Mouse (Mus musculus) liver (tissue): Measurements from ENCODE around the gene Ttll10.
A peak's percentile ranks its signal among the peaks of the same experiment; 100 is the strongest.

ENCODE experiments used
- DNase-seq: peaks from one replicate; pipeline ENCODE4 v3.0.0-alpha.2; 2020; ENCODE audit warnings: mixed read lengths

Gene Ttll10

GRCm38 (mm10) chr4:156065156-156065894 is 6.1 kb upstream of the Ttll10 start:
- no peak for DNase-seq

- DNase-seq: no peak
Observed at GRCm38 (mm10) chr4:156064510-156064897, 5.3 kb upstream of the Ttll10 start.

DNA sequence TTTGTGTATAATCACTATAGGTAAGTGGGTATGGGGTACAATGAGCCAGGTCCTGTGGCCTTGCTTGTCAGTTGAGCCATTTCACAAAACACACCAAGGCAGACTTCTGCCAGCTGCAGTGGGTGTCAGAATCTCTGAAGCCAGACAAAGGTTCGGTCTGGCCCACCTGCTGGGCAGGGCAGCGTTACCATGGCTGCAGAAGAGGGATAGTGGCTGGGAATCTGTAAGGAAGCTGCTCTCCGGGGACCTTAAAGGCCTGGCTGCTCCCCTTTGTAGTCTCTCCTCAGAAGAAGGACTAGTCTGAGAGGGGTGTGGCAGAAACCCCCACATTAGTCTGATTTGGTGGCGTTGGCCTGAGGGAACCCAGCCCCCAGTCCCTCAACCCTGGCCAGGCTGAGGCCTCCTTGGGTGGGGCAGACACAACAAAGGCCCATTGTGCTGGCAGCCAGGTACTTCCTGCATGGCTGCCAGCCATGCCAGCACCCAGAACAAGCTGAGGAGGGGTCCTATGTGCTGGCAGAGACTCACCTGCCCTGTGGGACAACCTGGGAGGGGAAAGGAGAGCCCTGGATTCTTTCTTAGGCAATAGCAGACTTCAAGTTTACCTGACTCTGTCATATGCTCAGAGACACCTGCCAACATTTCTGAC is 4.8 kb upstream of the Ttll10 start:
- no peak for DNase-seq

GRCm38 (mm10) chr4:156059713-156060112 is 499 bp upstream of the Ttll10 start:
- no peak for DNase-seq

GRCm38 (mm10) chr4:156058826-156059225 is 388 bp downstream of the Ttll10 start:
- DNase-seq: no peak

DNA sequence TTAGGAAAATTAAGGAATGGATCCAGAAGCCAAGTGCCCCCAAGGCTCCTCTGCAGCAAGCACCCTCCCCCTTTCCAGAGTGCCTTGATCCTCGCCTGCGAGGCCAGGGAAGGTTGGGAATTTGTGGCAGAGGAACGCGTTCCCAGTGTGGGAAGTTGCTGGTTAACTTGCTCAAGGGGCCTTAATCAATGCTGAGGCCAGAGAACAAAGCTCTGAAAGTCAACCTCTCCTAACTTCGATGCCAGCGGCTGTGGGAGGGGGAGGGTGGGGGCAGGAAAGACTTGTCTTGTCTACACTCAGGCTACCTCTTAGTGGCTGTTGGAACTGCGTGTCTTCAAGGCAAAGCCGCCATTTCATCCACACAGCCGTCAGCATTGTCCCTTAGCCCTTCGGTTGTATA is 1.5 kb downstream of the Ttll10 start:
- DNase-seq: no peak

DNA sequence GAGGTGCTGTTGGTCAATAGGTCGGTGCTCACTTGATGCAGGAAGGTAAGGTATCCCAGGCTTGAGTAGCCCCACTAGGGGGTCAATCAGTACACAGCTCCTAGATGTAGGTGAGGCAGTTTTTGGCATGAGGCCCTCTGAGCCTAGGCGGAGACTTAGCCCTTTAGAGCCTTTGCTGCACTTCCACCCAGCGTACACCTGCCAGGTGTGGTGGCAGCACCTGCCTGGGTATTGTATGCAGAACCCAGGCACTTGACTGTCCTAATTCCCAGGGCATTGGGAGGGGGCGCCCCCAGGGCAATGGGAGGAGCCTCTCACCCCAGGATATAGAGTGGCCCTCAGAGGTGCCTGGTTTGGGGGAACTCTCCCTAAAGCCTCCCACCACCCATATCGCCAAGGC is 4.0 kb downstream of the Ttll10 start:
- DNase-seq: no peak

- peak; percentile 2 for DNase-seq
Observed at GRCm38 (mm10) chr4:156054606-156055005, 4.6 kb downstream of the Ttll10 start.

DNA sequence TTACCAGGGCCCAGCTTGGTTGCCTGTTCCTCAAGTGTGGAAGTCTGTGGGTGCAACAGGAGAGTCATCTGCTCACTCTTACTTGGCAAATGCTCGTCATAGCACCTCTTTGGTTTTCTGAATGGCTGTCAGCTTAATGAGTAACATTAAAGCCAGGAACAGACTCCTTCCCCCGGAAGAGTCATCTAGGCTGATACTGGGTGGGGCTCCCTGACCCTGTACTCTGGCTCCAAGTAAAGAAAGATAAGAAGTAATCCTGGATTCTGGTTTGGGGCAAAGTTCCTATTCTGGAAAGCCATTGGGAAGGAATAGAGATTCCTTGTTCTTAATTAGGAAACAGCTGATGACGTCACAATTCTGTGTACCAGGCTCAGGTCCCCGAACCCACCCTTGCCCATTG is 5.1 kb downstream of the Ttll10 start:
- no peak for DNase-seq

GRCm38 (mm10) chr4:156053113-156053512 is 6.1 kb downstream of the Ttll10 start:
- no peak for DNase-seq

GRCm38 (mm10) chr4:156050391-156050980 is 8.7 kb downstream of the Ttll10 start:
- no peak for DNase-seq

- no peak for DNase-seq
Observed at GRCm38 (mm10) chr4:156049779-156050178, 9.4 kb downstream of the Ttll10 start.

DNA sequence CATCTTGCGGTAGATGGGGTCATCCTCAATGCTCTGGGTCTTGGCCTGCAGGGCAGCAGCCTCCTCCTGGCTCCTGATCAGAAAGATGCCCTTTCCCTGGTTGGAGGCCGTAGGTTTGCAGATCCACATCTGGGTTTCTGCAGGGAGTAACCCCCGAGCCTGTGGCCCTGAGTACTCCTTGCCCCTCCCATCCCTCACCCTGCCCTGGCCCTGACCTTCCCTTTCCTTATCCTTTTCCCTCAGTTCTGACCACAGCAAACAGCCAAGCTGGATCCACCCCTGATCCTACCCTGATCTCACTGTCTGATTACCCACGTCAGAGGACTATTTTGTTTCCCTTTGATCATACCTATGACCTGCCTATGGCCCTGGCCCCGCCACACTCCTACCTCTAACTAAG is 14.5 kb downstream of the Ttll10 start:
- no peak for DNase-seq

- DNase-seq: no peak
Observed at GRCm38 (mm10) chr4:156034901-156035300, 24.3 kb downstream of the Ttll10 start.

DNA sequence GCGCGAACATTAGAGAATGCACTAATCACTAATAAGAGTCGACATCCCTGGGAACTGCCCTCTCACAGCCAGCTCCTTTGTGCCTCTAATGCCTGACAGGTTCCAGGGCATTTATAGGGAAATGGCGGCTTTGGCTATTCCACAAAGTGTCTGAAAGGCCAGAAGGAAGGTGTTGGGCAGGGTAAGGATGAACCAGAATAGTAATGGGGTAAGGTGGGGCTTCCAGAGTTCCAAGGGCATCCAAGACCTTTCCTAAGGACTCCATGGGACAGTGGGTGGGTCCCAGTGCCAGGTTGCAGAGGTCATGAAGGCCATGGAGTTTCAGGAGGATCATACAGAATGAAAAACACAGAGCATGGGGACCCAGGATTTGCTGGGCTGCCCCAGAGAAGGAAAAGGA is 24.9 kb downstream of the Ttll10 start:
- DNase-seq: no peak

- peak; percentile 47 for DNase-seq
Observed at GRCm38 (mm10) chr4:156033476-156034119, 25.6 kb downstream of the Ttll10 start.

DNA sequence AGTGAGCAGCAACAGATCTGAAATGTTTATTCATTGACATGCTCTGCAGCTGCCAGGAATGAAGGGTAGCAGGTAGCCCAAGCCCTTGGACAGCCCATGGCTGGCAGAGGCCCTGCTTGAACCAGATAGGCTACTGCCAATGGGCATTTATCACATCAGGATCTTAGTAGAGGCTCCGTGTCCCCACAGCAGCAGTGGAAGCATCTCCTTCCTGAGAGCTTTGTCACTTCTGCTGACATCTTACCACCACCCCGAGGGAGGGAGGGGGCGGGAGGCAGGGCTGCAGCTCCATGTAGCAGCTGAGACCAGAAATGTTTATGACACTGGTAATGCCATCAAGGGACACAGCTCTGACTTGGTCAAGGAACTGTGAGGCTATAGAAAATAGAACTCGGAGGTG is 26.4 kb downstream of the Ttll10 start:
- DNase-seq: no peak

GRCm38 (mm10) chr4:156031593-156032391 is 27.4 kb downstream of the Ttll10 start:
- DNase-seq: peak; percentile 67

DNA sequence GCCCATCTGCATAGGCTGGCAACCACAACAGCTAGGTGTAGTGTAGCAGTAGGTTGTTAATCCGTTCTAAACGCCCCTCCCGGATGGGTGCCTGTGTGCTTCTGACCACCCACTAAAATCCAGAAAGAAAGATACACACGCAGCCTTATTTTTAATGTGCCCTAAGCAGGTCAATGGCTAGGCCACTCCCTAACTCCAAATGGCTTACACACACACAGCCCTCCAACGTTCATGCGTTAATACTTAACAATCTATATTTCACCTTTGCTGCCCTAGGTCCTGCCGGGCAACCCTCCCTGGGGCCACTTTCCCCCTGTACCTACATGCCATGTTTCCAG is 28.0 kb downstream of the Ttll10 start:
- no peak for DNase-seq

DNA sequence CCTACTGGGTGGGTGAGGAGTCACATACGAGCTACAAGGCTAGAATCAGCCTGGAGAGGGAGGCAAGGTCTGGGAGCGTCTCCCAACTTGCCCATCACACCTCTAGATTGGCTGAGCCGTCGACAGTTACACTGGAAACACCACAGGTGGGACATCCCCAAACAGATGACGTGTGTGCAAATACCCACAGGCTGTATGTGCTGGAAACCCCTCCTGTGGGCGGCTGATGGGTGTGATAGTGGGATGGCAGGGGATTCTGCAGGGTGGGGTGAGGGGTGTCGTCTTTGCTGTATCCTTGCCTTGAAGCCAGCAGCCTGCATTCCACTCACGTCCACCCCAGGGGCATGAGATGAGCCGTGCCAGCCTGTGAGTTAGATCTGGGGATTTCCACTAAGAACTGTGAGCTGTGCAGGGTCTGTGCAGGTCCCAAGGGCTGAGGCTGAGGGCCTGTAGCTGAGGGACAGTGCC is 28.5 kb downstream of the Ttll10 start:
- DNase-seq: no peak

DNA sequence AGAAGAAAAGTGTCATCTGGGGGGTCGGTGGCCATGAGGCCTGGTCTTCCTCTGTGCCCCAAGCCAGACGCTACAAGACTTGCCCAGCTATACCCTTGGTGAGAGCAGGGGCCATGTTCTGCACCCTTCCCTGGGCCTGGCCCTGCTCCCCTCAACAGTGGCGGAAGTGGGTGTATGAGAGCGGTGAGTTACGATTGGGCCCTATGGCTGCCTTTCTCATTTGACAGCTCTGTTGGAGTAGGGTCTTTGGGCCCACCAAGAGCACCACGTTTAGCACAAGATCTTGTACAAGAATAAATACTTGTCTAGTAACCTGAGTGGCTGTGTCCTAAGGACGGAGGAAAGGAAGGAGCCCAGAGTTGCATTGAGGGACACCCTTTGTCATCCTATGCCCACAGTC is 30.6 kb downstream of the Ttll10 start:
- no peak for DNase-seq

DNA sequence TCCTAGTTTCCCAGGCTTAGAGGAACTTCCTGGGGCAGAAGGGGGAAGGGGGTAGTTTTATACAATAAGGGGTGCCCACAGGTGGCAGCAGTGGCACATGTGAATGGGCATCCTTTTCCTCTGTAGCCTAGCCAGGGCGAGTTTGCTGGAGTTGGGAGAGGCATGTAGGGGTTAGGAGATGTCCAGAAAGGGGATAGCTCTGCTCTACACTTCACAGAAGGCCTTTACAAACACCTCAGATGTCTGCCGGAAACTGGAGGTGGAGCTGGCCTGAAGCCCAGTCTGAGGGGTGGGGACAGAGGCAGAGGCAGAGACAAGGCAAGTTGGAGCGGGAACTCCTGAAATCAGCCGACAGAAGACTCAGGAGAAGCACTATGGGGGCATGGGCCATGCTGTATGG is 33.2 kb downstream of the Ttll10 start, which contains the start of gene Tnfrsf18:
Gene Tnfrsf18, plus strand, starts transcription at position 152 of the 400 bp plus-strand sequence.
- DNase-seq: no peak

GRCm38 (mm10) chr4:156024184-156024583 is 35.0 kb downstream of the Ttll10 start:
- DNase-seq: no peak
